Mouse (Mus musculus) T-cell, adult 66 days (primary cell): Measurements from ENCODE around the gene Prtg. TPM values are rescaled to one million over a fixed set of nuclear protein-coding genes. Genes with fewer than 3 reads are reported as not detected.

Experiments used
- total RNA-seq, 2 experiments: library from RNA; stranded (reverse); gene quantifications; 3 replicates in 1 of 2; 4 replicates in 1 of 2; pipeline ENCODE4 v1.2.4; 2023

Gene Prtg
- total RNA-seq = under 1 TPM; 0.09 TPM

DNA sequence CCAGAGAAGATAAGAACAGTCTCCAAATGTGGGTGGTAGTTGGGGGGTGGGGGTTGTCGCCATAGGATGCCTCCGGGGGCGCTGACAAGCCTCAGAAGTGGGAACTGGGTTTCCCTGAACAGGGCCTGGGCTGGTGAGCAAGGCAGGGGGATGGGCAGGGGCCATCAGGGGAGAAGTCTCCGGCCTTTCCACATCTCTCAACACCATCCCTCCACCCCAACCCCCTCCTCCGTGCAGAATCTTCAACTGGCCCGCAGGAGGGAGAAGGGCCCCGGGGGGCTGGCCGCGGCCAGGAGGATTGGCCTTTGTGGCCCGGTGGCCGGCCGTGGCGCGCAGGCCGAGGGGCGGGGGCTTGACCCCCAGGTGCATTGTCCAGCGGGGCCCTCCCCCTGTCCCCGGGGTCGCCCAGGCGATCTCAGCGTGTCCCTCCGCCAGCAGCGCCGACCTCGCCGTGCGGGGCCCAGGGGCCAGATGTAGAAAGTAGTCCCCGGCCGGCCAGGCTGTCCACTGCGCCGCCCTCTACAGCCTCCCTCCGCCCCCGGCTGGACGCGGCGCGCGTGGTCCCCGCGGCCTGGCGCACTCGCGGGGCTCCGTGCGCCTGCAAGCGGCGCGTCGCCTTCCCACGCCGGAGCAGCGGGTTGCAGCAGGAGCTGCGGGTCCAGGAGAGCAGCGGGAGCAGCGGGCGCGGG is at the start of gene Prtg:
Prtg (plus strand) TSS at position 144 of the 689 bp plus-strand sequence.

DNA sequence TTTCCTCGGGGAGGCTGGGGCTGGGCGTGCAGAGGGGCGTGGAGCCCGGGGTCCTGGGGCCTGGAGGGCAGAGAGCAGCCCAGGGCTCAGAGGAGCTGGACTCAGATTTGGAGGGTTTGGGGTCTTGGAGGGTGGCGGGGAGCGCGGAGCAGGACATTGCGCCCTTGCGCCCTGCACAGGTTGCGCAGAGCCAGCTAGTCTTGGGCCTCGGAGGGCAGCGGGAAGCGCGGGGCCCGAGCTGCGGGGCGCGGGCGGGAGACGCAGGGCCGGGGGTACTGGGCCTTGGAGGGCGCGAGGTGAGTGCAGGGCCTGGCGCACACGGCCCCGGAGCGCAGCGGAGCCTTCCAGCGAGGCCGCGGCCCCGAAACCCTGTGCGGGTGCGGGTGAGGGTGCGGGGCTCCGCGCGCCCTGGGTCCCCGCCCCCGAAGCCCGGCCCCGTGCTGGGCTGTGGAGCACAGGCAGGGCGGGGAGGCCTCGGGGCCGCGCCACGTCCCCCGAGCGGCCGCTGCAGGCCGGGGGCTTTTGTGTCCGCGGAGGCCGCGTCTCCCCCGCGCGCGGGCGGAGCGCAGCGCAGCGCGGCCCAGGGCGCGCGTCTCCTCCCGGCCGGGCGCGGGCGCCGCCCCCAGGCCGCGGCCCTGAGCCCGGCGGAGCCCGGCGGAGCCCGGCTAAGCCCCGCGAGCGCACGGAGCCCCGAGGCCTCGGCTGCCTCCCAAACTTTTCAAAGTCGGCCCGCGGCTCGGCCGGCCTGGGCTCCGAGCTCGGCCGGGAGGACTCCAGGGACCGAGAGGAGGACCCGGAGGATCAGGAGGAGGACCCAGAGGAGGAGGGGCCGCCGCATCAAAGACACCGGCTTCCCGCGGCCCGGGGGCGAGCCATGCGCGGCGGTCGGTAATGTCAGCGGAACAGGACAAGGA is 118.6 kb downstream of the Prtg start, which contains the start of gene Pygo1:
Pygo1 (plus strand) TSS at position 625 of the 914 bp plus-strand sequence.

GRCm38 (mm10) chr9:72958521-72959450 is 152.1 kb downstream of the Prtg start, which contains the start of the genes Dyx1c1 and Gm44503:
Gene Dyx1c1 (plus strand): TSS chr9:72958785.
Gene Gm44503 (plus strand): TSS chr9:72958852.

Other genes with a start within 250 kb of the Prtg start
- 10 to 100 TPM; 31.6 to 39.9 TPM for gene Nedd4, start 144.5 kb upstream of the Prtg start, total RNA-seq
- gene Pygo1, start 118.8 kb downstream of the Prtg start, total RNA-seq = not detected
- gene Dyx1c1, start 151.9 kb downstream of the Prtg start, total RNA-seq = 1 to 10 TPM; 1.7 TPM
- not detected for gene Gm44503, start 152.0 kb downstream of the Prtg start, total RNA-seq
- 1 to 10 TPM; 4.7 to 6.0 TPM for gene Ccpg1os, start 178.5 kb downstream of the Prtg start, total RNA-seq
- 100 to 1,000 TPM in 1 of 2 experiments, 10 to 100 TPM in 1; 91.2 to 107 TPM for gene Ccpg1, start 178.6 kb downstream of the Prtg start, total RNA-seq
- 10 to 100 TPM; 15.1 to 18.4 TPM for gene Pigb, start 233.5 kb downstream of the Prtg start, total RNA-seq
- 10 to 100 TPM; 60.2 to 65.5 TPM for gene Rab27a, start 238.0 kb downstream of the Prtg start, total RNA-seq